Mouse (Mus musculus) liver, adult 2 months (tissue): ENCODE measurements around the gene Pcp4l1.

ENCODE experiments used
- CTCF ChIP-seq: fragments of 200-500 bp; IDR thresholded peaks from 2 replicates; pipeline ENCODE4 v1.5.1; 2011; ENCODE audit warnings: low read depth, low read length, control low read depth
- POLR2A ChIP-seq: fragments of 200-500 bp; IDR thresholded peaks from 2 replicates; pipeline ENCODE4 v1.6.1; 2011; ENCODE audit warnings: low read length, control low read depth; ENCODE audit not compliant: insufficient read depth; ENCODE audit errors: extremely low read depth

GRCm38 (mm10) chr1:171192283-171192682 is 3.8 kb downstream of the Pcp4l1 start:
- TF ChIP-seq CTCF (no peak), POLR2A (no peak)
